ENCODE assay signal across 9 mouse cellular contexts in the genomic region with DNA sequence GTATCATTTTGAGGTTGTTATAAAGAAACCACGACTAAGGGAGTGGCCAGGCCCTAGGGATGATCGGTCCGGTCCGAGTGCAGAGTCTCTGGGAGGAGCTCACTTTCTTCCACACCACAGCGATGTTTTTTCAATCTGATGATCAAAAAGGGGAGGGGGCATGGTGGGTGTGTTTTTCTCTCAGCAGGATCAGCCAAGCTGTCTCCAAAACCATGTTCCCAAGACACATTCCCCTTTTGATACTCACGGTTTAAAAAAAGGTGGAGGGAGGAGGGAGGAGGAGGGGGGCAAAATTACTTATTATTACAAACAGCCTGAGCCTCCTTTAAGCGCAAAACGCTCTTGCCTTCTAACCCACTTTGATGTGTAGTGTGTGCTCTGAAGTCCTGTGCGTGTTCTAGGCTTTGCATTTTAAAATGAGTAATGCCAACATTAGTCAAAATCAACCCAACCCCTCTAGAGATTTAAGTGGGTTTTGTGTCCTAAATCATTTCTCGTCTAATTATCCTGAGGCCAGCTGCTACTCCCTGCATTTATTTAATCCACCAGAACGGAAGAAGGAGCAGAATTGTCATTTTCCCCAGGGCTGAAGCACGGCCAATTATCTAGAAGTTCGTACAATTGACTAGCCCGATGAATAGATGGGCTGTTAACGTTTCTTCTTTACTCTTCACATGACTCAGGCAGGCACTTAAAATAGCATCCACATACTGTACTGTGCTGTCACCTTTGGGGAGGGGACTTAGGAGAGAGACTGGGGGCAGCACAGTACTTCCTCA.
A peak's percentile ranks its signal among the peaks of the same experiment; 100 is the strongest.
DNase-seq lines count a peak whose midpoint lies in the region; ATAC-seq and TF ChIP-seq lines count a peak whose summit lies in the region.
"Had no signal": no experiment of that assay in that cellular context is flagged by ENCODE, and none has a peak within 500 bp of the region (broad histone marks: within the 10 kb centered on the region; RNA-seq: fewer than 3 reads in every experiment).

No protein-coding gene starts in this region.

- no peak overlapping the region for H3K4me3 ChIP-seq in C2C12 (ENCODE audit: insufficient read depth, poor library complexity, severe bottlenecking)
- 0 out of 2 replicates have a peak overlapping the region, but pooled peaks have one; percentile 7 for H3K4me3 ChIP-seq in forebrain, embryonic 13.5 days
- no peak overlapping the region for H3K4me3 ChIP-seq in midbrain, embryonic 12.5 days
- H3K4me3 ChIP-seq: heart, embryonic 10.5 days had no signal

- no peak for TF ChIP-seq CTCF in C2C12 (IDR thresholded peaks at IDR 0.05; ENCODE audit: control insufficient read depth, insufficient read depth, insufficient read length)

- H3K9ac ChIP-seq in forebrain, embryonic 13.5 days, result no peak overlapping the region
- H3K9ac ChIP-seq in midbrain, embryonic 12.5 days (replicated peaks), result no peak overlapping the region
- H3K9ac ChIP-seq: lung, embryonic 14.5 days had no signal

- H3K79me3 ChIP-seq in C2C12 (ENCODE audit: low read depth), result no peaks in the 10 kb centered on the region

- peak; percentile 86 for ATAC-seq in forebrain, embryonic 13.5 days
- ATAC-seq in midbrain, embryonic 12.5 days (ENCODE audit: low FRiP score, low read depth), result peak; percentile 88

- H3ac ChIP-seq in C2C12 (ENCODE audit: control insufficient read depth, insufficient read length, low read depth), result no peak overlapping the region

- H3K9me3 ChIP-seq in forebrain, embryonic 13.5 days (replicated peaks), result no peaks in the 10 kb centered on the region
- no peaks in the 10 kb centered on the region for H3K9me3 ChIP-seq in midbrain, embryonic 12.5 days
- H3K9me3 ChIP-seq: heart, embryonic 10.5 days had no signal

- H3K4me2 ChIP-seq in forebrain, embryonic 13.5 days, result peak overlapping the region; percentile 46
- peak overlapping the region; percentile 32 for H3K4me2 ChIP-seq in midbrain, embryonic 12.5 days (replicated peaks)
- H3K4me2 ChIP-seq: lung, embryonic 14.5 days had no signal

- H3K27ac ChIP-seq in forebrain, embryonic 13.5 days, result peak overlapping the region; percentile 78
- peak overlapping the region; percentile 79 for H3K27ac ChIP-seq in midbrain, embryonic 12.5 days (replicated peaks)
- H3K27ac ChIP-seq: heart, embryonic 10.5 days had no signal

- peaks cover 28% of the 10 kb centered on the region for H3K4me1 ChIP-seq in forebrain, embryonic 13.5 days
- H3K4me1 ChIP-seq in midbrain, embryonic 12.5 days, result peaks cover 15% of the 10 kb centered on the region

- H3K27me3 ChIP-seq in C2C12 (ENCODE audit: control insufficient read depth, insufficient read depth, insufficient read length), result no peaks in the 10 kb centered on the region
- H3K27me3 ChIP-seq in forebrain, embryonic 13.5 days, result no peaks in the 10 kb centered on the region
- no peaks in the 10 kb centered on the region for H3K27me3 ChIP-seq in midbrain, embryonic 12.5 days

- H3K79me2 ChIP-seq in C2C12 (ENCODE audit: control insufficient read depth, insufficient read depth), result no peaks in the 10 kb centered on the region

- H3K36me3 ChIP-seq in C2C12 (ENCODE audit: control insufficient read depth, insufficient read depth), result no peaks in the 10 kb centered on the region
- H3K36me3 ChIP-seq in forebrain, embryonic 13.5 days (ENCODE audit: poor library complexity, severe bottlenecking), result no peaks in the 10 kb centered on the region
- no peaks in the 10 kb centered on the region for H3K36me3 ChIP-seq in midbrain, embryonic 12.5 days
- H3K36me3 ChIP-seq: heart, embryonic 10.5 days had no signal

- 6% methylated on average over 15 of the region's 15 CpGs for WGBS in forebrain, embryonic 13.5 days
- 15% methylated on average over 15 of the region's 15 CpGs for WGBS in midbrain, embryonic 12.5 days

- DNase-seq in 3T3-L1 (ENCODE audit: low read depth, low spot score), result peak; percentile 25
- no peak for DNase-seq in right cerebral cortex, adult 18-20 months
- DNase-seq in thymus, postnatal 10 days (ENCODE audit: low spot score in 2 of 2), result no peak
- no peak for DNase-seq in kidney, postnatal 36 days
- DNase-seq: lung, embryonic 14.5 days had no signal

TF ChIP-seq in C2C12, 6 proteins besides CTCF, POLR2A, EP300 and RAD21:
- TF ChIP-seq MAX (IDR thresholded peaks at IDR 0.05) (no peak), MYOD1 (IDR thresholded peaks at IDR 0.05; ENCODE audit: control insufficient read depth, insufficient read length, low read depth) (peak; percentile 48)
TF ChIP-seq in C2C12: peak in this region for 1.
